Mouse (Mus musculus): ENCODE data around the gene Dhx8.

DNA sequence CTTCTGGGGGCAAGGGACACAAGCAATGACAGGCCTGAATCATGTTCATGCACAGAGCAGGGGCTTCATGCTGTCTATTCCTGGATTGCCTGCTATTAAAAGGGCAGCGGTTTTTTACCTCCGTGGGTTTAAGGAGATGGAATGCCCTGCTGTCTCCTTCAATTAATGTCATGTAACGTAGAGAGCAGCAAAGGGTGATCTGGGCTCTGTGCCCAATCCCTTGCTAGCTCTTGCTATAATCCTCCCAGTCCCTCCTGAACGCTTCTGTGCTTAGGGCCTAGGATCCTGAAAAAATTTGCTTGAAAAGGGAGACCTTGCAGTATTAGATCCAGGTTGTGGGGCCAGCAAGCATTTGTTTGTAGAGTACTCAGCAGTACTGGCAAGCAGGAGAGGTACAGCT lies 14.4 kb upstream of the Dhx8 start:
- TF ChIP-seq CTCF (IDR thresholded peaks at IDR 0.05; ENCODE audit: extremely low read depth, insufficient read depth, low read length): no peak
- TF ChIP-seq POLR2A (IDR thresholded peaks at IDR 0.05; ENCODE audit: extremely low read depth, insufficient read depth, low read length): no peak

Data from cortical plate, adult 2 months (tissue).